Mouse (Mus musculus): ENCODE results near the gene Arhgap27. TPM values are rescaled to one million over a fixed set of nuclear protein-coding genes. Genes with fewer than 3 reads are reported as not detected.

Arhgap27 gene
- total and polyA plus RNA-seq, 3 experiments: 6.3 to 15.0 TPM; not detected in 1

GRCm38 (mm10) chr11:103362054-103362432 lies 1.4 kb downstream of the Arhgap27 start:
- DNase-seq (ENCODE audit: low read depth, low spot score): peak; percentile 96
- peaks cover 0 to 11% of the 10 kb centered on the region in 2 experiments; a peak in 2 of 4 replicates for H3K4me1 ChIP-seq (ENCODE audit: control insufficient read depth in 1 of 2, insufficient read depth in 2 of 2, low read length in 2 of 2)

DNA sequence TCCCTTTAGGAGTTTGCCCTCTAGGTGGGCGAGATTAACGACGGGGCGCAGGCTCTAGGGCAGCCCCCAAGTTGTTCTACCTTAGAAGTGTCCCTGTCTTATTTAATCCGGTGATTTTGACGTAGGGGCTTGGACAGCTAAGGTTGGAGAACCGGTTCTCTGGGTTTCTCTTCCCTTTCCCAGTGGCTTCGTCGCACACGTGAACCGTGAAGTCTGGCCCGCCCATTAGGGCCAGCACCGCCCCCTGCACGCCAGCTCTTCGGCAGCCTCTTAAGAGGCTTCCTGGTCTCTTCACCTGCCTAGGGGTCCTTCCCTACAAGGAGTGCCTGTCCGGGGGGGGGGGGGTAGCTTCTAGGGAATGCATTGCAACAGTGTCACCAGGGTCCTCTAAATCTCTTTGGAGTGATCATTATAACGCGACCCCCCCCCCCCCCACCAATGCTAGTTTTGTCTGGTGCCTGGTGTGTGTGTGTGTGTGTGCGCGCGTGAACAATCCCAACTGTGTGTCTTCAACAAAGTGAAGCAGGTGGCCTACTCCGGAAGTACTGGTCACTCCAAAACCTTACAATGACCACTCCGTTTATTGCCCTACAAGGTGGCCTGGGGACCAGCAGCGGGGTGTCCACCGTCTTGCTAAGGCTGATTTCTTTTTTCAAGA lies 2.0 kb downstream of the Arhgap27 start:
- Histone ChIP-seq H3K79me2 (ENCODE audit: control insufficient read depth, insufficient read depth, low read length, poor library complexity) (peaks cover 5% of the 10 kb centered on the region; the same call in 1 of the 2 replicates), H3K9ac (ENCODE audit: control insufficient read depth, low read depth, low read length, poor library complexity, severe bottlenecking) (peak overlapping the region; percentile 95), H3K4me1 (ENCODE audit: control insufficient read depth in 1 of 2, insufficient read depth in 2 of 2, low read length in 2 of 2) (peaks cover 0 to 11% of the 10 kb centered on the region in 2 experiments; a peak in 2 of 4 replicates), H3K27me3 (ENCODE audit: control insufficient read depth in 1 of 2, insufficient read depth in 2 of 2, low read length in 2 of 2) (no peaks in the 10 kb centered on the region), H3K9me3 (replicated peaks; ENCODE audit: insufficient read depth, low read length) (no peaks in the 10 kb centered on the region), H3K4me3 (ENCODE audit: control insufficient read depth in 1 of 2, insufficient read depth in 1 of 2, low read depth in 2 of 2, low read length in 2 of 2) (peak overlapping the region; percentile 90 to 93), H3K27ac (ENCODE audit: control insufficient read depth, low read depth, low read length) (peak overlapping the region; percentile 46), H3K36me3 (ENCODE audit: control insufficient read depth in 1 of 2, insufficient read depth in 2 of 2, low read length in 2 of 2) (no peaks in the 10 kb centered on the region)
- TF ChIP-seq MXI1 (IDR thresholded peaks at IDR 0.05; ENCODE audit: low read depth, low read length) (peak; percentile 90), NRF1 (IDR thresholded peaks at IDR 0.05; ENCODE audit: insufficient read depth, low read depth, low read length, poor library complexity, severe bottlenecking) (peak; percentile 43; the same call in 1 of the 2 replicates), ELF1 (IDR thresholded peaks at IDR 0.05; ENCODE audit: low read depth, low read length) (peak; percentile 53), BHLHE40 (IDR thresholded peaks at IDR 0.05; ENCODE audit: borderline replicate concordance, low read depth, low read length) (peak; percentile 72), ZC3H11A (IDR thresholded peaks at IDR 0.05; ENCODE audit: low read depth, low read length) (no peak), CHD1 (IDR thresholded peaks at IDR 0.05; ENCODE audit: low read depth, low read length) (no peak), SMC3 (IDR thresholded peaks at IDR 0.05; ENCODE audit: low read depth, low read length) (no peak), USF1 (IDR thresholded peaks at IDR 0.05; ENCODE audit: low read depth, low read length) (peak; percentile 80), SIN3A (IDR thresholded peaks at IDR 0.05; ENCODE audit: low read length) (no peak; the same call in 1 of the 2 replicates), POLR2AphosphoS2 (IDR thresholded peaks at IDR 0.05; ENCODE audit: low read length) (0 out of 2 replicates have a peak, but pooled peaks have one; percentile 28), POLR2A (IDR thresholded peaks at IDR 0.05; ENCODE audit: control insufficient read depth in 1 of 2, insufficient read depth in 1 of 2, low read depth in 1 of 2, low read length in 2 of 2, poor library complexity in 1 of 2) (peak; percentile 27 to 36; a peak in 2 of 4 replicates), RCOR1 (IDR thresholded peaks at IDR 0.05; ENCODE audit: low read depth, low read length) (no peak), EP300 (IDR thresholded peaks at IDR 0.05; ENCODE audit: low read depth in 1 of 2, low read length in 2 of 2) (no peak), MAX (IDR thresholded peaks at IDR 0.05; ENCODE audit: low read length) (peak; percentile 75)
- DNase-seq (ENCODE audit: low read depth, low spot score): peak; percentile 95

More at GRCm38 (mm10) chr11:103362054-103362432, 1.4 kb downstream of the Arhgap27 start:
- H3K4me3 ChIP-seq (ENCODE audit: control insufficient read depth in 1 of 2, insufficient read depth in 1 of 2, low read depth in 2 of 2, low read length in 2 of 2): peak overlapping the region; percentile 90 to 93
- TF ChIP-seq CHD2 (IDR thresholded peaks at IDR 0.05; ENCODE audit: low read length) (no peak), TBP (IDR thresholded peaks at IDR 0.05; ENCODE audit: low read depth, low read length) (peak; percentile 19; the same call in 1 of the 2 replicates), NELFE (IDR thresholded peaks at IDR 0.05; ENCODE audit: low read depth, low read length) (peak; percentile 44), USF1 (IDR thresholded peaks at IDR 0.05; ENCODE audit: low read depth, low read length) (no peak), BHLHE40 (IDR thresholded peaks at IDR 0.05; ENCODE audit: borderline replicate concordance, low read depth, low read length) (peak; percentile 55), MAX (IDR thresholded peaks at IDR 0.05; ENCODE audit: low read length) (no peak), CHD1 (IDR thresholded peaks at IDR 0.05; ENCODE audit: low read depth, low read length) (no peak), ELF1 (IDR thresholded peaks at IDR 0.05; ENCODE audit: low read depth, low read length) (no peak), POLR2A (IDR thresholded peaks at IDR 0.05; ENCODE audit: control insufficient read depth in 1 of 2, insufficient read depth in 1 of 2, low read depth in 1 of 2, low read length in 2 of 2, poor library complexity in 1 of 2) (peak in 1 of 2 experiments; percentile 59; a peak in 1 of 4 replicates), ZKSCAN1 (IDR thresholded peaks at IDR 0.05; ENCODE audit: low read depth, low read length) (peak; percentile 100), MAZ (IDR thresholded peaks at IDR 0.05; ENCODE audit: low read depth, low read length) (peak; percentile 45; the same call in 1 of the 2 replicates), KAT2A (conservative IDR thresholded peaks at IDR 0.05; ENCODE audit: low read depth, low read length) (no peak), ZMIZ1 (IDR thresholded peaks at IDR 0.05; ENCODE audit: low read depth, low read length) (peak; percentile 52; the same call in 1 of the 2 replicates), RCOR1 (IDR thresholded peaks at IDR 0.05; ENCODE audit: low read depth, low read length) (0 out of 2 replicates have a peak, but pooled peaks have one; percentile 13), MEF2A (IDR thresholded peaks at IDR 0.05; ENCODE audit: extremely low read depth, insufficient replicate concordance, low read depth, low read length, poor library complexity, severe bottlenecking) (no peak), HCFC1 (IDR thresholded peaks at IDR 0.05; ENCODE audit: low read depth, low read length) (peak; percentile 60), MYC (IDR thresholded peaks at IDR 0.05; ENCODE audit: low read depth, low read length) (no peak; the same call in 1 of the 2 replicates)
- no peaks in the 10 kb centered on the region for H3K36me3 ChIP-seq (ENCODE audit: control insufficient read depth in 1 of 2, insufficient read depth in 2 of 2, low read length in 2 of 2)
- H3K9me3 ChIP-seq (replicated peaks; ENCODE audit: insufficient read depth, low read length): no peaks in the 10 kb centered on the region
- peak overlapping the region; percentile 72 for H3K9ac ChIP-seq (ENCODE audit: control insufficient read depth, low read depth, low read length, poor library complexity, severe bottlenecking)
- H3K79me2 ChIP-seq (ENCODE audit: control insufficient read depth, insufficient read depth, low read length, poor library complexity): peaks cover 5% of the 10 kb centered on the region; the same call in 1 of the 2 replicates
- no peaks in the 10 kb centered on the region for H3K27me3 ChIP-seq (ENCODE audit: control insufficient read depth in 1 of 2, insufficient read depth in 2 of 2, low read length in 2 of 2)
- peak overlapping the region; percentile 46 for H3K27ac ChIP-seq (ENCODE audit: control insufficient read depth, low read depth, low read length)

Data from MEL (cell line).